Mouse (Mus musculus) c-Kit-negative CD71-positive TER-119-positive erythroid progenitor cells, embryonic 14.5 days (primary cell): ENCODE measurements around the gene Ceacam19.

Experiments
- DNase-seq: peaks from one replicate; pipeline ENCODE4 v3.0.0-alpha.2; 2013; ENCODE audit warnings: low read depth, low spot score

Ceacam19 gene

GRCm38 (mm10) chr7:19880754-19881153, 7.0 kb downstream of the Ceacam19 start:
- DNase-seq, result no peak

- no peak for DNase-seq
Observed at GRCm38 (mm10) chr7:19876781-19877425, 10.9 kb downstream of the Ceacam19 start.

- DNase-seq, result no peak
Observed at GRCm38 (mm10) chr7:19875948-19876682, 11.7 kb downstream of the Ceacam19 start.

GRCm38 (mm10) chr7:19871943-19872601, 15.7 kb downstream of the Ceacam19 start:
- DNase-seq, result no peak

GRCm38 (mm10) chr7:19871137-19871621, 16.6 kb downstream of the Ceacam19 start:
- DNase-seq, result no peak

- no peak for DNase-seq
Observed at GRCm38 (mm10) chr7:19867751-19868399, 19.9 kb downstream of the Ceacam19 start.

GRCm38 (mm10) chr7:19866490-19866889, 21.3 kb downstream of the Ceacam19 start:
- no peak for DNase-seq

GRCm38 (mm10) chr7:19865246-19866036, 22.3 kb downstream of the Ceacam19 start:
- no peak for DNase-seq

GRCm38 (mm10) chr7:19864241-19864640, 23.5 kb downstream of the Ceacam19 start:
- DNase-seq, result no peak

GRCm38 (mm10) chr7:19861199-19861598, 26.6 kb downstream of the Ceacam19 start, which contains the start of gene Ceacam16:
Gene Ceacam16 (minus strand): TSS chr7:19861299.
- DNase-seq, result no peak

GRCm38 (mm10) chr7:19859740-19860139, 28.0 kb downstream of the Ceacam19 start:
- no peak for DNase-seq

GRCm38 (mm10) chr7:19856283-19856682, 31.5 kb downstream of the Ceacam19 start:
- DNase-seq, result no peak

- DNase-seq, result no peak
Observed at GRCm38 (mm10) chr7:19855663-19856062, 32.1 kb downstream of the Ceacam19 start.

- no peak for DNase-seq
Observed at GRCm38 (mm10) chr7:19853526-19853925, 34.2 kb downstream of the Ceacam19 start.

- DNase-seq, result no peak
Observed at GRCm38 (mm10) chr7:19851858-19852570, 35.8 kb downstream of the Ceacam19 start, which contains the start of gene Gm19345. Gene Gm19345 (plus strand): TSS chr7:19852003.

GRCm38 (mm10) chr7:19844521-19845171, 43.1 kb downstream of the Ceacam19 start:
- no peak for DNase-seq

- DNase-seq, result no peak
Observed at GRCm38 (mm10) chr7:19843561-19843960, 44.2 kb downstream of the Ceacam19 start.

GRCm38 (mm10) chr7:19842885-19843504, 44.8 kb downstream of the Ceacam19 start:
- DNase-seq, result no peak

GRCm38 (mm10) chr7:19841686-19842413, 45.9 kb downstream of the Ceacam19 start:
- DNase-seq, result no peak
